Mouse (Mus musculus) T-helper 2 cell (primary cell): ENCODE measurements around the gene Snx9.

Experiments
- in situ Hi-C: fragments of 300-600 bp; cut with MboI, MseI; formaldehyde crosslinking; loops from one replicate; pipeline ENCODE4 v1.15.1; 2025; ENCODE audit warnings: high pct_unique_total_duplicates

Gene Snx9

GRCm38 (mm10) chr17:5842988-5843640 lies 2.0 kb downstream of the Snx9 start:
- in situ Hi-C loops = no loop called here

- in situ Hi-C loops = no loop called here
Observed at GRCm38 (mm10) chr17:5843641-5843990, 2.5 kb downstream of the Snx9 start.

- in situ Hi-C loops = no loop called here
Observed at GRCm38 (mm10) chr17:5845376-5845775, 4.2 kb downstream of the Snx9 start.

GRCm38 (mm10) chr17:5846101-5846500 lies 5.0 kb downstream of the Snx9 start:
- in situ Hi-C loops = no loop called here

GRCm38 (mm10) chr17:5848706-5849415 lies 7.7 kb downstream of the Snx9 start:
- in situ Hi-C loops = no loop called here

GRCm38 (mm10) chr17:5849421-5849910 lies 8.3 kb downstream of the Snx9 start:
- in situ Hi-C loops = no loop called here

- in situ Hi-C loops = no loop called here
Observed at GRCm38 (mm10) chr17:5850031-5850430, 8.9 kb downstream of the Snx9 start.

GRCm38 (mm10) chr17:5850476-5850875 lies 9.3 kb downstream of the Snx9 start:
- in situ Hi-C loops = no loop called here

- in situ Hi-C loops = no loop called here
Observed at GRCm38 (mm10) chr17:5853936-5854335, 12.8 kb downstream of the Snx9 start.

- in situ Hi-C loops = loop anchor here (5.0 kb wide), 1 partner anchor 52 kb away; no protein-coding TSS in a partner anchor
Observed at GRCm38 (mm10) chr17:5855560-5855959, 14.4 kb downstream of the Snx9 start.

- in situ Hi-C loops = loop anchor here (5.0 kb wide), 1 partner anchor 51 kb away; no protein-coding TSS in a partner anchor
Observed at GRCm38 (mm10) chr17:5856426-5856825, 15.3 kb downstream of the Snx9 start.

- in situ Hi-C loops = loop anchor here (5.0 kb wide), 1 partner anchor 50 kb away; no protein-coding TSS in a partner anchor
Observed at GRCm38 (mm10) chr17:5857206-5857605, 16.1 kb downstream of the Snx9 start.

- in situ Hi-C loops = loop anchor here (5.0 kb wide), 1 partner anchor 49 kb away; no protein-coding TSS in a partner anchor
Observed at GRCm38 (mm10) chr17:5858209-5858608, 17.1 kb downstream of the Snx9 start.

- in situ Hi-C loops = no loop called here
Observed at GRCm38 (mm10) chr17:5862285-5862684, 21.2 kb downstream of the Snx9 start.

- in situ Hi-C loops = no loop called here
Observed at GRCm38 (mm10) chr17:5862869-5863268, 21.7 kb downstream of the Snx9 start.

GRCm38 (mm10) chr17:5863745-5864144 lies 22.6 kb downstream of the Snx9 start:
- in situ Hi-C loops = no loop called here

GRCm38 (mm10) chr17:5867456-5867855 lies 26.3 kb downstream of the Snx9 start:
- in situ Hi-C loops = no loop called here

GRCm38 (mm10) chr17:5868319-5869031 lies 27.3 kb downstream of the Snx9 start:
- in situ Hi-C loops = no loop called here

- in situ Hi-C loops = no loop called here
Observed at GRCm38 (mm10) chr17:5869461-5869860, 28.3 kb downstream of the Snx9 start.

- in situ Hi-C loops = no loop called here
Observed at GRCm38 (mm10) chr17:5870002-5870401, 28.9 kb downstream of the Snx9 start.

- in situ Hi-C loops = no loop called here
Observed at GRCm38 (mm10) chr17:5870696-5871095, 29.6 kb downstream of the Snx9 start.

- in situ Hi-C loops = no loop called here
Observed at GRCm38 (mm10) chr17:5872506-5872905, 31.4 kb downstream of the Snx9 start.
